Comparison of ENCODE assay signal across 8 mouse cellular contexts in genomic region chr11:102777598-102777997, GRCm38 (mm10). TPM values are rescaled to one million over a fixed set of nuclear protein-coding genes. Genes with fewer than 3 reads are reported as not detected.
DNase-seq lines count a peak whose midpoint lies in the region; ATAC-seq and TF ChIP-seq lines count a peak whose summit lies in the region.

No protein-coding gene starts in this region.

- H3K36me3 ChIP-seq in ES-Bruce4 (ENCODE audit: control insufficient read depth, insufficient read depth, low read length, poor library complexity, severe bottlenecking) = no peaks in the 10 kb centered on the region
- no peaks in the 10 kb centered on the region; the same call in 1 of the 2 replicates for H3K36me3 ChIP-seq in forebrain, embryonic 11.5 days (ENCODE audit: control insufficient read depth, insufficient read depth, low read length)

- no peak for ATAC-seq in forebrain, embryonic 11.5 days (replicated peaks; ENCODE audit: low FRiP score)

- peak overlapping the region; percentile 44 for H3K4me3 ChIP-seq in ES-Bruce4 (ENCODE audit: low read depth, low read length)
- H3K4me3 ChIP-seq in forebrain, embryonic 11.5 days (ENCODE audit: low read depth, low read length) = no peak overlapping the region

- peak; percentile 87 to 91 for DNase-seq in adrenal gland, postnatal 36 days
- peak; percentile 83 for DNase-seq in forebrain, embryonic 11.5 days (ENCODE audit: low spot score)
- DNase-seq in heart, postnatal 10 days = peak; percentile 91 to 93
- peak; percentile 92 to 93 for DNase-seq in kidney, postnatal 4 days
- peak; percentile 85 for DNase-seq in lung, postnatal 36 days
- peak; percentile 79 for DNase-seq in skeletal muscle tissue, adult 2 months (ENCODE audit: low read depth, low spot score)
- DNase-seq in T-cell, adult 2 months (ENCODE audit: low spot score) = no peak

- no peak overlapping the region for H3K27ac ChIP-seq in ES-Bruce4 (ENCODE audit: insufficient read depth, low read length)
- no peak overlapping the region for H3K27ac ChIP-seq in forebrain, embryonic 11.5 days (ENCODE audit: low read depth, low read length)

- intact Hi-C loops in heart, postnatal 10 days (cut with DNase I) = no loop called here

- no peaks in the 10 kb centered on the region for H3K27me3 ChIP-seq in ES-Bruce4 (ENCODE audit: control insufficient read depth, insufficient read depth, low read length, poor library complexity, severe bottlenecking)
- H3K27me3 ChIP-seq in forebrain, embryonic 11.5 days (ENCODE audit: control insufficient read depth, insufficient read depth, low read length) = no peaks in the 10 kb centered on the region

- no peak for TF ChIP-seq POLR2A in ES-Bruce4 (IDR thresholded peaks at IDR 0.05; ENCODE audit: insufficient read depth, low read length)

- no peaks in the 10 kb centered on the region for H3K9me3 ChIP-seq in ES-Bruce4 (replicated peaks; ENCODE audit: control insufficient read depth, insufficient read depth, low read length, poor library complexity, severe bottlenecking)
- H3K9me3 ChIP-seq in forebrain, embryonic 11.5 days (ENCODE audit: control insufficient read depth, low read length) = no peaks in the 10 kb centered on the region

- no peak for TF ChIP-seq EP300 in ES-Bruce4 (IDR thresholded peaks at IDR 0.05; ENCODE audit: insufficient read depth, low read depth, low read length)

- H3K4me1 ChIP-seq in ES-Bruce4 (ENCODE audit: control insufficient read depth, insufficient read depth, low read length) = peaks cover 2% of the 10 kb centered on the region
- H3K4me1 ChIP-seq in forebrain, embryonic 11.5 days (replicated peaks; ENCODE audit: control insufficient read depth, insufficient read depth, low read length) = peaks cover 15% of the 10 kb centered on the region; the same call in 1 of the 2 replicates

- TF ChIP-seq CTCF in ES-Bruce4 (IDR thresholded peaks at IDR 0.05; ENCODE audit: low read depth, low read length) = peak; percentile 88

- H3K4me2 ChIP-seq in forebrain, embryonic 11.5 days (ENCODE audit: low read depth, low read length, severe bottlenecking) = peak overlapping the region; percentile 32; the same call in 1 of the 2 replicates

- peak overlapping the region; percentile 24; the same call in 1 of the 2 replicates for H3K9ac ChIP-seq in ES-Bruce4 (ENCODE audit: low read depth, poor library complexity, severe bottlenecking)
- H3K9ac ChIP-seq in forebrain, embryonic 11.5 days (ENCODE audit: low read length) = peak overlapping the region; percentile 27; the same call in 1 of the 2 replicates

- 35% methylated on average over 21 of the region's 21 CpGs for WGBS in forebrain, embryonic 11.5 days

RNA-seq across cellular contexts. Expression of gene Adam11, which starts 16.4 kb away (rescaled TPM):
- polyA plus RNA-seq in ES-Bruce4 (2011; ENCODE audit: insufficient read depth, insufficient read length, low read depth, missing spikeins) = 1.2 and 2.4 TPM in 2 replicates
- 1 to 10 TPM; 2.7 to 3.4 TPM for total RNA-seq in adrenal gland, postnatal 36 days (2021)
- polyA plus RNA-seq in forebrain, embryonic 11.5 days (2014; fragmentation: Nextera tagmentation; extraction: Ambion mirVana) = 11.7 and 14.0 TPM in 2 replicates
- 1 to 10 TPM; 5.8 TPM for total RNA-seq in heart, postnatal 10 days (2021)

RNA-seq across cellular contexts. Expression of gene Gjc1, which starts 41.9 kb away (rescaled TPM):
- polyA plus RNA-seq in ES-Bruce4 (2011; ENCODE audit: insufficient read depth, insufficient read length, low read depth, missing spikeins) = 67.4 and 71.0 TPM in 2 replicates
- total RNA-seq in adrenal gland, postnatal 36 days (2021) = 10 to 100 TPM; 13.6 to 21.6 TPM
- polyA plus RNA-seq in forebrain, embryonic 11.5 days (2014; fragmentation: Nextera tagmentation; extraction: Ambion mirVana) = 95.7 and 96.1 TPM in 2 replicates
- 10 to 100 TPM; 57.7 to 74.8 TPM for total RNA-seq in heart, postnatal 10 days (2021)

RNA-seq across cellular contexts. Expression of gene Higd1b, which starts 58.1 kb away (rescaled TPM):
- not detected in 2 replicates for polyA plus RNA-seq in ES-Bruce4 (2011; ENCODE audit: insufficient read depth, insufficient read length, low read depth, missing spikeins)
- total RNA-seq in adrenal gland, postnatal 36 days (2021) = 1 to 10 TPM; 1.7 to 2.6 TPM
- not detected in 2 replicates for polyA plus RNA-seq in forebrain, embryonic 11.5 days (2014; fragmentation: Nextera tagmentation; extraction: Ambion mirVana)
- 10 to 100 TPM; 19.0 to 23.1 TPM for total RNA-seq in heart, postnatal 10 days (2021)

Comparison
In these comparisons a context has a peak if more than half of its experiments do, and no peak if none do; other contexts are left out.
1. RNA of gene Higd1b, which starts 58.1 kb away (total RNA-seq): 19.0 to 23.1 TPM in heart, postnatal 10 days; 1.7 to 2.6 TPM in adrenal gland, postnatal 36 days; every median in the first group is over 4 times any median in the second.